Mouse (Mus musculus): ENCODE results near the gene Chd4. TPM values are rescaled to one million over a fixed set of nuclear protein-coding genes. Genes with fewer than 3 reads are reported as not detected.
"Not testable (repeated sequence)": the region's sequence is repeated elsewhere in the genome, so short reads cannot be mapped to it uniquely, and the experiment has no call there.

Chd4 gene
- polyA plus RNA-seq, 1 experiment from 2014 or later, result 98.9 TPM

DNA sequence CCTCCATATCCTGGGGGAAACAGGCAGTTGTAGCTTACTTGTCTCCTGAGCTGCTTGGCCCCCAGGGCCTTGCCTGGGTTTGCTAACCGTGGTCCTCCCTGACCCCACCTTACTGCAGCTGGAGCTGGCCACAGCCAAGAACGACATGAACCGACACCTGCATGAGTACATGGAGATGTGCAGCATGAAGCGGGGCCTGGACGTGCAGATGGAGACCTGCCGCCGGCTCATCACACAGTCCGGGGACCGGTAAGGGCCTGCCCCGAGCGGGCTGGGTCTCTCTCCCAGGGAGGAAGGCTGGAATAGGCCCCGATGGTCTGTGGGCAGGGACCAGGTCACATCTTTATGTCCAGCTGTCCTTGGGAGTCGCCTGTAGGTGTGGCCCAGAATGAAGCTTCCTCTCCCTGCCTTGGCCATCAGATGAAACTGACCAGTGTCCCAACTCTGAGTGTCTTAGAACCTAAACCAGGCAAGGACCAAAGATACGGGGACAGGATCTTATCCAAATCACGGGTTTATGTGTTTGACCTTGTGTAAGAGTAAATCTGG is 63.2 kb downstream of the Chd4 start:
- Histone ChIP-seq H3K9ac (replicated peaks) (no peak overlapping the region), H3K4me2 (replicated peaks) (no peak overlapping the region), H3K27ac (replicated peaks) (no peak overlapping the region), H3K4me3 (no peak overlapping the region), H3K4me1 (peaks cover 36% of the 10 kb centered on the region), H3K36me3 (peaks cover 47% of the 10 kb centered on the region), H3K9me3 (no peaks in the 10 kb centered on the region), H3K27me3 (no peaks in the 10 kb centered on the region)
- WGBS, result 91% methylated on average over 15 of the region's 15 CpGs
- ATAC-seq (replicated peaks), result no peak

DNA sequence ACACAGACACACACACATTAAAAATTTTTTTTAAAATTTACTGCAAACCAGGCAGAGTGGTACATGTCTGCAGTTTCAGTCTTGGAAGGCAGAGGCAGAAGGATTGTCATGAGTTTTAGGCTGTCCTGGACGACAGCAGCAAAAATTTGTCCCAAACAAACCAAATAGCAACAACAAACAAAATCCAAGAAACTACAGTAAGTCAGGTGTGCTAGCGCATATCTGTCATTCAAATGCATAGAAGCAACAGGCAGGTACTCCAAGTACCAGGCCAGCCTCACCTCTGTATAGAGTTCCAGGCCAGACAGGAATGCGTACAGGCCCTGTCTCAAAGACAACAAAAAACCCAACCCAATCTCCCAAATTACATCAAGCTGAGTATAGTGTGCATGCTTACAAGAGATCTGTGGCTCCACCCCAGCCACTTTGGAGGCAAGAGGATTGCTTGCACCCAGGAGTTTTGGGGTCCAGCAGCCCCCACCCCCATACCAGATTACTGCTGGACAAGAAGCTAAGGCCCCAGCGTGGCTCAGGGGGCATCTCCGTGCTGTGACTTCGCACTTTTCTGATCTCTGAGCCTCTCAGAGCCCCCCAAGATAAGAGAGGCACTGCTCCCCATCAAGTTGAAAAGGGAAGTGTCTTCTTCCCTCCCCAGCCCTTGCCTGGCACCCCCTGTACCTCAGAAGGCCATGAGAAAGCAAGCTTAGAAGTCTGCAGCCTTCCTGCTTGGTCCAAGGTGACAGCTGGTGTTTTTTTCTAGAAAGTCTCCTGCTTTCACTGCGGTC is 64.2 kb downstream of the Chd4 start:
- Histone ChIP-seq H3K4me2 (replicated peaks) (no peak overlapping the region), H3K27me3 (no peaks in the 10 kb centered on the region), H3K36me3 (peaks cover 45% of the 10 kb centered on the region), H3K4me3 (no peak overlapping the region), H3K9me3 (no peaks in the 10 kb centered on the region), H3K9ac (replicated peaks) (no peak overlapping the region), H3K27ac (replicated peaks) (peak overlapping the region; percentile 40), H3K4me1 (peaks cover 40% of the 10 kb centered on the region)
- no peak for ATAC-seq (replicated peaks)
- 83% methylated on average over 7 of the region's 7 CpGs for WGBS

DNA sequence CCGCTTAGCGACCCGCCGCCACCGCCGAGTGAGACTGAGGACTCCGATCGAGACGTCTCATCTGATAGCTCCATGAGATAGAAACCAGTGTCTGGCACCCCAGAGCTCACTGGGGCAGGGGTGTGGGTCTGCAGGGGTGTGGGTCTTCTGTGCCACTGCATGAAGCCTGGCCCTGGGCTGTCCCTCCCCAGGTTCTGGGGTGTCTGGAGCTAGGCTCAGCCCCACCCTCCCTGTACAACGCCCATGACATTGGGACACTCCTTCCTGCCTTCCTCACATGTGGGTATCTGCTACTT is 64.7 kb downstream of the Chd4 start:
- Histone ChIP-seq H3K27me3 (no peaks in the 10 kb centered on the region), H3K4me2 (replicated peaks) (no peak overlapping the region), H3K4me1 (peaks cover 40% of the 10 kb centered on the region), H3K9ac (replicated peaks) (no peak overlapping the region), H3K27ac (replicated peaks) (peak overlapping the region; percentile 40), H3K4me3 (no peak overlapping the region), H3K36me3 (peaks cover 45% of the 10 kb centered on the region), H3K9me3 (no peaks in the 10 kb centered on the region)
- 57% methylated on average over 10 of the region's 10 CpGs for WGBS
- no peak for ATAC-seq (replicated peaks)

DNA sequence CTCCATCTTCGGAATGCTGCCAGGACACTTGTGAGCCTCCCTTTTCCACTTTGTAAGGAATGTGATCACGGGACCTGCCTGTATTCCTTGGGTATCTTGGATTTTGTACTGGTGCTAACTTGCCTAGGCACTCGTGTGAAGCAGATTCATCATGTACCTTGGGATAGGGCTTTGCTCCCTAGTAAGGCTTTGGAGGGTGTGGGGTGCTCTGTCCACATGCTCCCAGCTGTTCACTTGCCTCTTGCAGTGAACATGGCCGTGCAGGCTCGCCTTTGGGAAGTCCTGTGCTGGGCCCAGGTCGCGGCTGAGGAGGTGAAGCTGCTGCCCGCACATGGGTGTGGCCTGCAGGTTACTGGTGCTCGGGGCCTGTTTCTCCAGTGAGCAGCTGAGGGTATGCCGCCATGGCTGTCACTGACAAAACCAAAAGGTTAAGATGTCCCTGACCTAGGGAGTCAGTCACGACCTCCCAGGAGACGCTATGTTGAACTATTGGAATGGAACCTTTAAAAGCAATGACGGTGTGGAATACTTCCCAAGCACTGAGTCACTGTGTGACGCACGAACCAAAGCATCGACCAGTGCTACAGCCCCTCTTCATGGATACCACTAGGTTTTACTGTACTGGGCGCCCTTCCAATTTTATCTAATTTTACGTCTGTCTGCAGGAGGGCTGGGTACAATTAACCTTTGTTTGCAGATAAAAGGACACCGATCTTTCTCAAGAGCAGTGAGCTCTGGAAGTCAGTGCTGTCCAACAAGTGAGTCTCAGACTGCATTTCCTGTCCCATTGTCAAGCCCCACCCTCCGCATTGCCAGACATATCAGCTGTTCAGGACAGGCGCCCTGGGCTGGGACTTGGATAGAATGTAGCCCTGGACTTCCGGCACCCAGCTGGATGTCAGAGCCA is 65.3 kb downstream of the Chd4 start:
- no peaks in the 10 kb centered on the region for H3K27me3 ChIP-seq
- H3K27ac ChIP-seq (replicated peaks), result peak overlapping the region; percentile 40
- H3K4me1 ChIP-seq, result peaks cover 42% of the 10 kb centered on the region
- no peak for ATAC-seq (replicated peaks)
- no peak overlapping the region for H3K9ac ChIP-seq (replicated peaks)
- WGBS, result 16% methylated on average over 22 of the region's 22 CpGs
- H3K4me2 ChIP-seq (replicated peaks), result no peak overlapping the region
- H3K36me3 ChIP-seq, result peaks cover 42% of the 10 kb centered on the region
- no peaks in the 10 kb centered on the region for H3K9me3 ChIP-seq
- no peak overlapping the region for H3K4me3 ChIP-seq

DNA sequence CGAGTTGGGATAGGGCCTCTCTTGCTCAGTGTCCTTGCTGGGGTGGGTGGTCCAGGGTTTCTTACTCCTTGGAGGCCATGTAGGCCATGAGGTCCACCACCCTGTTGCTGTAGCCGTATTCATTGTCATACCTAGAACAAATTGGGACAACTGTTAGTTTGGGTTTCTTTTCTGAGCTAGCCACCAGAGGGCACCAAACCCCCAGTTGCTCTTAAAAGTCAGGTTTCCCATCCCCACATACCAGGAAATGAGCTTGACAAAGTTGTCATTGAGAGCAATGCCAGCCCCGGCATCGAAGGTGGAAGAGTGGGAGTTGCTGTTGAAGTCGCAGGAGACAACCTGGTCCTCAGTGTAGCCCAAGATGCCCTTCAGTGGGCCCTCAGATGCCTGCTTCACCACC is 66.2 kb downstream of the Chd4 start:
- H3K4me2 ChIP-seq (replicated peaks), result not testable (repeated sequence)
- H3K4me1 ChIP-seq, result peaks cover 50% of the 10 kb centered on the region

DNA sequence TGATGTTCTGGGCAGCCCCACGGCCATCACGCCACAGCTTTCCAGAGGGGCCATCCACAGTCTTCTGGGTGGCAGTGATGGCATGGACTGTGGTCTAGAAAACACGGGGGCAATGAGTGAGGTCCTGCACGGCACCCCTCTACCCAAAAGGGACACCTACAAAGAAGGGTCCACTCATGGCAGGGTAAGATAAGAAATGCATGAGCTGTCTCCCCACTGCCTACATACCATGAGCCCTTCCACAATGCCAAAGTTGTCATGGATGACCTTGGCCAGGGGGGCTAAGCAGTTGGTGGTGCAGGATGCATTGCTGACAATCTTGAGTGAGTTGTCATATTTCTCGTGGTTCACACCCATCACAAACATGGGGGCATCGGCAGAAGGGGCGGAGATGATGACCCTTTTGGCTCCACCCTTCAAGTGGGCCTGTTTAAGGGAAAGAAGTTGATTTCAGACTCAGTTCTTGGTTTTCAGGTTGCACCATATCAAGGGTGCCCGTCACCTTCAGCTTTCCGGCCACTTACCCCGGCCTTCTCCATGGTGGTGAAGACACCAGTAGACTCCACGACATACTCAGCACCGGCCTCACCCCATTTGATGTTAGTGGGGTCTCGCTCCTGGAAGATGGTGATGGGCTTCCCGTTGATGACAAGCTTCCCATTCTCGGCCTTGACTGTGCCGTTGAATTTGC is 67.0 kb downstream of the Chd4 start:
- not testable (repeated sequence) for H3K9me3 ChIP-seq; H3K4me2 ChIP-seq (replicated peaks); H3K4me3 ChIP-seq; ATAC-seq (replicated peaks); H3K27me3 ChIP-seq; H3K27ac ChIP-seq (replicated peaks); H3K9ac ChIP-seq (replicated peaks)
- WGBS, result 73% methylated on average over 13 of the region's 16 CpGs
- H3K36me3 ChIP-seq, result peaks cover 45% of the 10 kb centered on the region
- H3K4me1 ChIP-seq, result peaks cover 58% of the 10 kb centered on the region

More for the DNA sequence above, 66.2 kb downstream of the Chd4 start:
- H3K9ac ChIP-seq (replicated peaks); H3K27me3 ChIP-seq; H3K9me3 ChIP-seq; ATAC-seq (replicated peaks); H3K4me3 ChIP-seq; H3K27ac ChIP-seq (replicated peaks): not testable (repeated sequence)
- 8% methylated on average over 4 of the region's 5 CpGs for WGBS
- H3K36me3 ChIP-seq, result peaks cover 41% of the 10 kb centered on the region

DNA sequence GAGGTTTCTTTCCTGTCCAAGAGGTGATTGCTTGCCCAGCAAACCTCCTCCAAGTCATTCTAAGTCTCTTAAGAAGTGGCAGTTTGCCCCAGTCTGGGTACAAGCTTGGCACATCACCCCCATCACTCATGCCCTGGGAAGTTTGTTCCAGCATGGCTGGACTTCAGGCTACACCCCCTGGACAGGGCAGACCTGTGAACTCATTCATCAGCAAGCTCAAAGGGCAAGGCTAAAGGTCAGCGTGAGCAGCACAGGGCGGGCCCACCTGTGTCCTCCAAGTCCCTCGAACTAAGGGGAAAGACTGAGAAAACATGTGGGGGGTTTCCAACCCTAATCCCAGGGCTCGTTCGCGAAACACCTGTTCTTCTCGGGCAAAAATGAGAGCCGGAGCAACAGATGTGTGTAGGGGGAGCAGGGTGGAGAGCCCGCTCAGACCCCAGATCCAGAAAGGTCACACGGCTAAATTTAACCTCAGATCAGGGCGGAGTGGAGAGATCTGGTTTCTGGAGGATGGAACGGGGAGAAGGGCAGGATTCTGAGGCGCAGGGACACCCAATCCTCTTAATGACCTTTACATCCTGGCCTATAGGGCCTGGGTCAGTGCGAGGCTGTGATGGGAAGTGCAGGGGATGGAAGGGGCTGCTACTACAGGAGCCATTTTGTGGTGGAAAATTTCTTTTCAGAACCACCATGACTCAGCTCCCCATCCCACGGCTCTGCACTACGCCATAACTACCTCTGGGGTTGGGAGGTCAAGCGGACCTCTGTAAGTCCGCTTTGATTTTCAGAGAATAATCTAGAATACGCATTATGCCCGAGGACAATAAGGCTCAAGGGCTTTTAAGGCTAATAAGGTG is 68.2 kb downstream of the Chd4 start:
- H3K27me3 ChIP-seq, result no peaks in the 10 kb centered on the region
- ATAC-seq (replicated peaks), result no peak
- peak overlapping the region; percentile 86 for H3K9ac ChIP-seq (replicated peaks)
- peaks cover 59% of the 10 kb centered on the region for H3K4me1 ChIP-seq
- H3K4me3 ChIP-seq, result peak overlapping the region; percentile 88
- peaks cover 52% of the 10 kb centered on the region for H3K36me3 ChIP-seq
- peak overlapping the region; percentile 87 for H3K4me2 ChIP-seq (replicated peaks)
- 3% methylated on average over 20 of the region's 20 CpGs for WGBS
- no peaks in the 10 kb centered on the region for H3K9me3 ChIP-seq
- peak overlapping the region; percentile 92 for H3K27ac ChIP-seq (replicated peaks)

DNA sequence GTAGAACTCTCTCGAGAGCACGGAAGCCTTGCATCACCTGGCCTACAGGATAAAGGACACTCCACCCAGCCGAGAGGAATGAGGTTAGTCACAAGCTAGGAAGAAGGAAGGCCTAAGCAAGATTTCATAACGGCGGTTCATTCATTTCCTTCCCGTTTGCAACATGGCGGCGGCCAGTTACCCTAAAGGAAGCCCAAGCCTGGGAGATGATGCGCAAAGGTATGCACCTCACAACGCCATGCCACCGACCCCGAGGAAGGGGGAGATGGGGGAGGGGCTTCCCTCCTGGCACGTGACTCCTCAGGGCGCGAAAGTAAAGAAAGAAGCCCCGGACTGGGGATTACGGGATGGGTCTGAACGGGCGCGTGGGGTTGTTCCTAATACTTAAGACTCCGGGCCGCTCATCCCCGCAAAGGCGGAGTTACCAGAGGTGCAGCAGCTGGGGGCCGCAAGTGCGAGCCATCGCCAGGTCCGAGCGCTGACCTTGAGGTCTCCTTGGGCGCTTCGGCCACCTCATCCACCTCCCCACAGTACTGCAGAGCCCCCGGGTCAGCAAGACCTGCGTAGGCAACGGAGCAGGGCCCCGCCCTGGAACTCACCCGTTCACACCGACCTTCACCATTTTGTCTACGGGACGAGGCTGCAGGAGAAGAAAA is 69.0 kb downstream of the Chd4 start:
- Histone ChIP-seq H3K9ac (replicated peaks) (peak overlapping the region; percentile 86), H3K27me3 (no peaks in the 10 kb centered on the region), H3K4me3 (peak overlapping the region; percentile 88), H3K4me2 (replicated peaks) (peak overlapping the region; percentile 87), H3K9me3 (no peaks in the 10 kb centered on the region), H3K36me3 (peaks cover 52% of the 10 kb centered on the region), H3K4me1 (peaks cover 59% of the 10 kb centered on the region), H3K27ac (replicated peaks) (peak overlapping the region; percentile 92)
- WGBS, result under 1% methylated on average over 38 of the region's 39 CpGs
- ATAC-seq (replicated peaks), result peak; percentile 37

DNA sequence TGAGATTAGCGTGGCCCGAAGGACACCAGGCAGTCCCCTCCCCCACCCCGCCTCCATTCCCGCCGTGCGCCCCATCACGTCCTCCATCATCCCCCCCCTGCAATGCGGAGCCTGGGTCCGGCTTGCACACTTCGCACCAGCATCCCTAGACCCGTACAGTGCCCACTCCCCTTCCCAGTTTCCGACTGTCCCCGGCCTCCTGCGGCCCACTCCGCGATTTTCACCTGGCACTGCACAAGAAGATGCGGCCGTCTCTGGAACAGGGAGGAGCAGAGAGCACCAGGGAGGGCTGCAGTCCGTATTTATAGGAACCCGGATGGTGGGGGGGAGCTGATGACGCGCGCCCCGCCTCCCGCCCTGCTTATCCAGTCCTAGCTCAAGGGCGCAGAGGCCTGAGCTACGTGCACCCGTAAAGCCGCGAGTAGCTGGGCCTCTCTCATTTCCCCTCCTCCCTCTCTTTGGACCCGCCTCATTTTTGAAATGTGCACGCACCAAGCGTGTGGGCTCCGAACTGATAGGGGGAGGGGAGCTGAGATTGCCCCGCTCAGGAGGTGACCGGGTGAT is 69.6 kb downstream of the Chd4 start:
- H3K4me3 ChIP-seq, result peak overlapping the region; percentile 88
- H3K4me1 ChIP-seq, result peaks cover 54% of the 10 kb centered on the region
- H3K27ac ChIP-seq (replicated peaks), result peak overlapping the region; percentile 92
- peak overlapping the region; percentile 86 for H3K9ac ChIP-seq (replicated peaks)
- WGBS, result under 1% methylated on average over 36 of the region's 36 CpGs
- H3K4me2 ChIP-seq (replicated peaks), result peak overlapping the region; percentile 87
- peaks cover 55% of the 10 kb centered on the region for H3K36me3 ChIP-seq
- no peaks in the 10 kb centered on the region for H3K27me3 ChIP-seq
- ATAC-seq (replicated peaks), result peak; percentile 94
- no peaks in the 10 kb centered on the region for H3K9me3 ChIP-seq

DNA sequence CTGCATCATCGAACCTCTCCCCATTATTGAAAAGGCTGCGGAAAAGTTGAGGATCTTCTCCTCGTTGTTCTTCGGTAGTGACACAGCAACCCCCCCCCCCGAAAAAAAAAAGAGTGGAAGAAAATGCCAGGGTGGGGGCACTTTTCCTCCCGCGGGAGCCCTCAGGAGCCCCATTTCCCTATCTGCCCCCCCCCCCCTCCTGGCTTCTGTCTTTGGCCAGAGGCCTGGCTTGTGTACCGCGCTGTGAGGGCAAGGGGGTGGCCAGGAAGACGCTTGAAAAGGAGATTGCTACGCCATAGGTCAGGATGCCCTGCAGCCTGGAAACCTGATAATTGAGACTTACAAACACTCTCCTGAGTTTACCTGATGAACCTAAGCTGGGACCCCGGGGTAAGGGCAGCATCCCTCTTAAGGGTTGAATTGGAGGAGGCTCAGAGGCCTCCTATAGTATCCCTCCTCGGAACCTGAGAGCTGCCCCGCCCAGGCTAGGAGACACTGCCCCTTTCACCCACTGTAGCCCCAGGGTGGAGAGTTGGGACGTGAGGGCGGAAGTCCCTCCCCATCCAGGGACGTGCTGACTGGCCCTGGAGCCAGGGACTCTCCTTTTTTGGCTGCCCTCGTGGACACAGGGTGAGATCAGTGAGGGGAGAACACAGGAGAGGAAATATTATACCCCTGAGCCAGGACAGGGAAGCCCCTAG is 70.4 kb downstream of the Chd4 start, which contains the start of gene Gapdh:
TSS of gene Gapdh (minus strand) at position 417 of the 701 bp plus-strand sequence.
- no peaks in the 10 kb centered on the region for H3K27me3 ChIP-seq
- H3K36me3 ChIP-seq, result peaks cover 55% of the 10 kb centered on the region
- under 1% methylated on average over 18 of the region's 18 CpGs for WGBS
- peak within 1 kb of the TSS; percentile 92 for H3K27ac ChIP-seq (replicated peaks)
- H3K4me2 ChIP-seq (replicated peaks), result peak within 1 kb of the TSS; percentile 87
- ATAC-seq (replicated peaks), result peak; percentile 4; the same call in 1 of the 2 replicates
- no peaks in the 10 kb centered on the region for H3K9me3 ChIP-seq
- peak within 1 kb of the TSS; percentile 88 for H3K4me3 ChIP-seq
- peaks cover 47% of the 10 kb centered on the region for H3K4me1 ChIP-seq
- peak within 1 kb of the TSS; percentile 86 for H3K9ac ChIP-seq (replicated peaks)
